Mouse (Mus musculus) right cerebral cortex, postnatal 4 days (tissue): ENCODE results near the gene Poln.

Experiments
- DNase-seq: peaks from one replicate; pipeline ENCODE4 v3.0.0-alpha.2; 2022

Gene Poln

DNA sequence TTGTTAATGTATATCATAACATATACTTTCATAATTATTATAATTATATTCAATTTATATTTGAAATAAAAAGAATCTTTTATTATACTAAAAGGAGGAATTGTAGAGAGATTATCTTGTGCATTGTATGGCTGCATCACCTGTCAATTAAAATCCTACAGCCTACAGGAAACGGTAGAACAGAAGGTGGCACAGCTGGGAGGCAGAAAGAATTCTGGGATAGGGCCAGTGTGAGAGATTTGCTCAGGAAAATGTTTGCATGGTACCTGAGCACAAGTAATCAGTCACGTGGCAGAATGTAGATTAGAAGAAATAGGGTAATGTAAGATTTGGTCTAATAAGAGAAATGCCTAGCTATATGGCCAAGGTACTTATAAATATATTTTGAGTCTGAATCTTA lies 194.5 kb downstream of the Poln start:
- DNase-seq: no peak

- DNase-seq: no peak
These were observed 209.9 kb downstream of the Poln start for GRCm38 (mm10) chr5:33959382-33959781.
